Mouse (Mus musculus): ENCODE measurements around the gene Hoxa9. TPM values are rescaled to one million over a fixed set of nuclear protein-coding genes. Genes with fewer than 3 reads are reported as not detected.

Hoxa9 gene
- polyA plus RNA-seq, 1 experiment from 2014 or later, result 57.3 TPM

DNA sequence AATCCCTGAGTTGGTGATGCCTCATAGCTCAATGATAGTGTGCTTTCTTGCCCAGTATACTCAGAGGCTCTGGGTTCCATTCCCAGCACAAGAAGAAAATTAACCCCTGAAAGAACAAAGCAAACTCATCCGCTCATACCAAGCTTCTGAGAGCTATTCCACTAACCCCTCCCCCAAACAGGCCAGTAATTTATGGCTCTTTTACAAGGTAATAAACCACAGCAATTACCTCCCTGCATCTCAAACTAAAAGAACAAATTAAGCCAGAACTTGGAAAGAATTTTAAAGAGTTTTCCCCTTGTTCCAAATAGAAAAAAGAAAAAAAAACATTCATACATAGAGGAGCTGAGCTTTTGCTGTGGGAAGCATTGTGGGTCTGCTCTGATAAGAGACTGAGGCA, 48.1 kb downstream of the Hoxa9 start:
- Histone ChIP-seq H3K27ac (peak overlapping the region; percentile 93), H3K4me1 (replicated peaks; ENCODE audit: insufficient read depth, low read length) (peaks cover 76% of the 10 kb centered on the region), H3K4me2 (ENCODE audit: low read length) (peak overlapping the region; percentile 33; the same call in 1 of the 2 replicates), H3K9ac (ENCODE audit: low read depth, low read length) (no peak overlapping the region), H3K36me3 (ENCODE audit: insufficient read depth, low read length) (0 out of 2 replicates have a peak, but pooled peaks cover 3% of the 10 kb centered on the region), H3K27me3 (ENCODE audit: insufficient read depth, low read length) (no peaks in the 10 kb centered on the region), H3K4me3 (replicated peaks; ENCODE audit: low read depth, low read length) (no peak overlapping the region), H3K9me3 (replicated peaks; ENCODE audit: low read length) (no peaks in the 10 kb centered on the region)
- ATAC-seq (replicated peaks; ENCODE audit: low FRiP score, low read depth), result no peak
- peak; percentile 66 for DNase-seq (ENCODE audit: low spot score)
- WGBS, result 24% methylated on average over 1 of the region's 1 CpGs
- no peak for TF ChIP-seq CTCF (IDR thresholded peaks at IDR 0.05; ENCODE audit: low read depth)

DNA sequence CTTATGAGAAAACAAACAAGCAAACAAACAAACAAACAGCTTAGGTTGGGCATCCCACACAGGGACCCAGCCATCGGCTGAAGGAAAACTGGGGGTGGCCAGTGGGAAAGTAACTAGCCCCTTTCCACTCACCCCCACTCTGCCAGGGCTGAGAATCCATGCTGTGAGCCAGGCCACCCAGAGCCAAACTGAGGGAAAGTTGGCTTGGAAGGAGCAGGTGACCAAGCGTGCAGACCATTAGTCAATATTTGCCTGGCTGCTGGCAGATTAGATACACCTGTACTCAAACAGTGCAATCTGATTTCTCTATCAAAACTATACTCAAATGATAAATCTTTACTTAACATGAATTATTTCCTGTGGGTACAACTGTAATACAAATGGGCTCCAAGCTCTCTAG, 48.9 kb downstream of the Hoxa9 start:
- Histone ChIP-seq H3K36me3 (ENCODE audit: insufficient read depth, low read length) (0 out of 2 replicates have a peak, but pooled peaks cover 3% of the 10 kb centered on the region), H3K9me3 (replicated peaks; ENCODE audit: low read length) (no peaks in the 10 kb centered on the region), H3K27ac (no peak overlapping the region), H3K9ac (ENCODE audit: low read depth, low read length) (no peak overlapping the region), H3K4me3 (replicated peaks; ENCODE audit: low read depth, low read length) (no peak overlapping the region), H3K4me1 (replicated peaks; ENCODE audit: insufficient read depth, low read length) (peaks cover 72% of the 10 kb centered on the region), H3K4me2 (ENCODE audit: low read length) (no peak overlapping the region), H3K27me3 (ENCODE audit: insufficient read depth, low read length) (no peaks in the 10 kb centered on the region)
- 54% methylated on average over 2 of the region's 2 CpGs for WGBS
- no peak for DNase-seq (ENCODE audit: low spot score)
- ATAC-seq (replicated peaks; ENCODE audit: low FRiP score, low read depth), result no peak
- TF ChIP-seq CTCF (IDR thresholded peaks at IDR 0.05; ENCODE audit: low read depth), result no peak

DNA sequence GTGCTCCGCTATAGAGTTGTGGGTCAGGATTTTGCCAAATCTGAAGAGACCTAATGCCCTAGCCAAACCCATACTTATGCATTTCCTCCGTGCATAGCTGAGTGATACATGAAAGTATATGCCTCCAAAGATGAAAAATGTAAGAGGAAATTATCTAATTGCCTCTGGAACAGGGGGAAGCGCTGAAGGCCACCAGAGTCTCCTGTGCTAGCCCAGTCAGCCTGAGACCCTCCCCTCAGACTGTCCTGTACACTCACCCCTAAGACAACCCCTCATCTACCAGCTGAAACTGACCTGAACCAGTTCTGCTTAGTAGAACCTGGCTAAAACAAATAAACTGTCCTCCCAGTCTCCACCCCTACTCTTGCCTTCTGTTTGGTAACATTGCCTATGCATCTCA, 50.2 kb downstream of the Hoxa9 start:
- DNase-seq (ENCODE audit: low spot score), result no peak
- no peak for ATAC-seq (replicated peaks; ENCODE audit: low FRiP score, low read depth)
- no peak for TF ChIP-seq CTCF (IDR thresholded peaks at IDR 0.05; ENCODE audit: low read depth)
- H3K36me3 ChIP-seq (ENCODE audit: insufficient read depth, low read length), result 0 out of 2 replicates have a peak, but pooled peaks cover 3% of the 10 kb centered on the region
- peak overlapping the region; percentile 54; the same call in 1 of the 2 replicates for H3K27ac ChIP-seq
- H3K9ac ChIP-seq (ENCODE audit: low read depth, low read length), result peak overlapping the region; percentile 88; the same call in 1 of the 2 replicates
- no peak overlapping the region for H3K4me3 ChIP-seq (replicated peaks; ENCODE audit: low read depth, low read length)
- 54% methylated on average over 3 of the region's 3 CpGs for WGBS
- peak overlapping the region; percentile 81 for H3K4me2 ChIP-seq (ENCODE audit: low read length)
- peaks cover 70% of the 10 kb centered on the region for H3K4me1 ChIP-seq (replicated peaks; ENCODE audit: insufficient read depth, low read length)
- H3K27me3 ChIP-seq (ENCODE audit: insufficient read depth, low read length), result no peaks in the 10 kb centered on the region
- H3K9me3 ChIP-seq (replicated peaks; ENCODE audit: low read length), result no peaks in the 10 kb centered on the region

- H3K4me3 ChIP-seq (replicated peaks; ENCODE audit: low read depth, low read length), result peak overlapping the region; percentile 38
Measured at GRCm38 (mm10) chr6:52180213-52180710, 50.6 kb downstream of the Hoxa9 start.

GRCm38 (mm10) chr6:52179690-52180089, 51.2 kb downstream of the Hoxa9 start:
- H3K27ac ChIP-seq, result peak overlapping the region; percentile 96
- H3K27me3 ChIP-seq (ENCODE audit: insufficient read depth, low read length), result no peaks in the 10 kb centered on the region
- H3K9ac ChIP-seq (ENCODE audit: low read depth, low read length), result peak overlapping the region; percentile 88
- H3K9me3 ChIP-seq (replicated peaks; ENCODE audit: low read length), result no peaks in the 10 kb centered on the region
- 0 out of 2 replicates have a peak, but pooled peaks cover 3% of the 10 kb centered on the region for H3K36me3 ChIP-seq (ENCODE audit: insufficient read depth, low read length)
- H3K4me1 ChIP-seq (replicated peaks; ENCODE audit: insufficient read depth, low read length), result peaks cover 64% of the 10 kb centered on the region
- ATAC-seq (replicated peaks; ENCODE audit: low FRiP score, low read depth) (no peak), DNase-seq (ENCODE audit: low spot score) (no peak)
- TF ChIP-seq CTCF (IDR thresholded peaks at IDR 0.05; ENCODE audit: low read depth), result no peak
- peak overlapping the region; percentile 81 for H3K4me2 ChIP-seq (ENCODE audit: low read length)
- H3K4me3 ChIP-seq (replicated peaks; ENCODE audit: low read depth, low read length), result peak overlapping the region; percentile 38
- WGBS, result 13% methylated on average over 10 of the region's 10 CpGs

More at GRCm38 (mm10) chr6:52180213-52180710, 50.6 kb downstream of the Hoxa9 start:
- Histone ChIP-seq H3K27me3 (ENCODE audit: insufficient read depth, low read length) (no peaks in the 10 kb centered on the region), H3K4me1 (replicated peaks; ENCODE audit: insufficient read depth, low read length) (peaks cover 66% of the 10 kb centered on the region), H3K9me3 (replicated peaks; ENCODE audit: low read length) (no peaks in the 10 kb centered on the region), H3K4me2 (ENCODE audit: low read length) (peak overlapping the region; percentile 81), H3K27ac (peak overlapping the region; percentile 96), H3K36me3 (ENCODE audit: insufficient read depth, low read length) (0 out of 2 replicates have a peak, but pooled peaks cover 3% of the 10 kb centered on the region), H3K9ac (ENCODE audit: low read depth, low read length) (peak overlapping the region; percentile 88)
- no peak for TF ChIP-seq CTCF (IDR thresholded peaks at IDR 0.05; ENCODE audit: low read depth)
- WGBS, result 25% methylated on average over 11 of the region's 11 CpGs
- ATAC-seq (replicated peaks; ENCODE audit: low FRiP score, low read depth) (no peak), DNase-seq (ENCODE audit: low spot score) (no peak)

- 0 out of 2 replicates have a peak, but pooled peaks cover 3% of the 10 kb centered on the region for H3K36me3 ChIP-seq (ENCODE audit: insufficient read depth, low read length)
- H3K4me2 ChIP-seq (ENCODE audit: low read length), result peak overlapping the region; percentile 81
- DNase-seq (ENCODE audit: low spot score), result no peak
- H3K4me3 ChIP-seq (replicated peaks; ENCODE audit: low read depth, low read length), result peak overlapping the region; percentile 38
- peak overlapping the region; percentile 96 for H3K27ac ChIP-seq
- WGBS, result 27% methylated on average over 4 of the region's 4 CpGs
- peaks cover 58% of the 10 kb centered on the region for H3K4me1 ChIP-seq (replicated peaks; ENCODE audit: insufficient read depth, low read length)
- no peak for ATAC-seq (replicated peaks; ENCODE audit: low FRiP score, low read depth)
- H3K27me3 ChIP-seq (ENCODE audit: insufficient read depth, low read length), result no peaks in the 10 kb centered on the region
- TF ChIP-seq CTCF (IDR thresholded peaks at IDR 0.05; ENCODE audit: low read depth), result no peak
- peak overlapping the region; percentile 88 for H3K9ac ChIP-seq (ENCODE audit: low read depth, low read length)
- H3K9me3 ChIP-seq (replicated peaks; ENCODE audit: low read length), result no peaks in the 10 kb centered on the region
Measured at GRCm38 (mm10) chr6:52178918-52179665, 51.8 kb downstream of the Hoxa9 start.
